Mouse (Mus musculus): ENCODE data around the gene Zar1l. TPM values are rescaled to one million over a fixed set of nuclear protein-coding genes. Genes with fewer than 3 reads are reported as not detected.
"Not testable (repeated sequence)": the region's sequence is repeated elsewhere in the genome, so short reads cannot be mapped to it uniquely, and the experiment has no call there.

Gene Zar1l
- total RNA-seq, 2 experiments from 2014 or later = 0.99 to 1.9 TPM

GRCm38 (mm10) chr5:150491573-150492173 lies 26.3 kb downstream of the Zar1l start:
- intact Hi-C loops (cut with DNase I); DNase-seq (ENCODE audit: low spot score in 2 of 2): not testable (repeated sequence)

GRCm38 (mm10) chr5:150490821-150491220 lies 27.1 kb downstream of the Zar1l start:
- no peak for DNase-seq (ENCODE audit: low spot score in 2 of 2)
- intact Hi-C loops (cut with DNase I) = no loop called here

GRCm38 (mm10) chr5:150490285-150490684 lies 27.7 kb downstream of the Zar1l start:
- DNase-seq (ENCODE audit: low spot score in 2 of 2) = no peak

GRCm38 (mm10) chr5:150485198-150485597 lies 32.8 kb downstream of the Zar1l start:
- no peak for DNase-seq (ENCODE audit: low spot score in 2 of 2)
- intact Hi-C loops (cut with DNase I) = no loop called here

More at GRCm38 (mm10) chr5:150490285-150490684, 27.7 kb downstream of the Zar1l start:
- intact Hi-C loops (cut with DNase I) = no loop called here

DNA sequence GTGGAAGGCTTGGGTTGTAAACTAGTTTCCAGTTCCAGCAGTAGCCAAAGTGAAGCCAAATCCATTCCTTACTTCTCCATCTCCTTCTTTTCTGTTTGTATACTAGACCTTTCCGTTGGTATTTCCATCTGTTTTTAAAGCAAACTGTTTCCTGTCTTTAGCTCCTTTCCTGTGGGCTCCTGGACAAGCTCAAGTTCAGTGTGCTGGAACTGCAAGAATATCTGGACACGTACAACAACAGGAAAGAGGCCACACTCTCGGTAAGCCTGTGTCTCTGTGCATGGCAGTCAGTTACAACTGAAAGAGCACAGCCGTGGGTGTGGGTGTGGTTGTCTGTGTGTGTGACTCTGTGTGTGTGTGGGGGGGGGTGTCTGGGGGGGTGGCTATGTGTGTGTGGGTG lies 39.4 kb downstream of the Zar1l start:
- no peak for DNase-seq (ENCODE audit: low spot score in 2 of 2)
- intact Hi-C loops (cut with DNase I) = no loop called here

DNA sequence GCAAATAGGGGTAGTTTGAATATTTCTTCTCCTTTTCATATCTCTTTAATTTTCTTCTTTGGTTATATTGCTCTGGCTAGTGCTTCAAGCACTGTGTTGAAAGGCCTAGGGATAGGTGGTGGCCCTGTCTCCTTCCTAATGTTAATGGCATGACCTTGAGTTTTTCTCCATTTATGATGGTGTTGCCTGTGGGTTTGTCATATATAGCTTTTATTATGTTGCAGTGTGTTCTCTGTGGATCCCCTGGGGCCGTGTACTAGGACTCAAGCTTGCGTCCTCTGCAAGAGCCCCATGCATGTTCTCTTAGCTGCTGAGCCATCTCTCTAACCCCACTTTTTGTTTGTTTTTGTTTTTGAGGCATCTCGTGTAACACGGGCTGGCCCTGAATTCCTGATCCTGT lies 40.6 kb downstream of the Zar1l start:
- intact Hi-C loops (cut with DNase I) = no loop called here
- no peak for DNase-seq (ENCODE audit: low spot score in 2 of 2)

DNA sequence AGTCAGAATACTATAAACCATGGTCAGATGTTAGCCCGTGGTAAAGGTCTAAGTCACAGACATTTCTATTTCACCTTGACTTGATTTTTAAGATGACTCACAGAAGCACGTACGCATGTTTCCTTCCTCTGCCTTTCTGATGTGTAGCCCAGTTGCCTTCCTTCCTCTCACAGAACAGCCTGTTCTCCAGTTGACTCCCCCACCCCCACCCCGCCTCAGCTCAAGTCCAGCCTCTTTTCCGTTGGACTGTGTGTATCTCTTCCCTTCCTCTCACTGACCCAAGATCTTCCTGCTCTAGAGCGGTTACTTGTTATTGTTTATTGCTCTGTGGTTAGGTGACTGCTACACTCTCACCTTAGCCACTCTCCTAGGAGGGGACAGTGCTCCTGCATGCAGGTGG lies 49.5 kb downstream of the Zar1l start:
- intact Hi-C loops (cut with DNase I) = no loop called here
- DNase-seq (ENCODE audit: low spot score in 2 of 2) = no peak

DNA sequence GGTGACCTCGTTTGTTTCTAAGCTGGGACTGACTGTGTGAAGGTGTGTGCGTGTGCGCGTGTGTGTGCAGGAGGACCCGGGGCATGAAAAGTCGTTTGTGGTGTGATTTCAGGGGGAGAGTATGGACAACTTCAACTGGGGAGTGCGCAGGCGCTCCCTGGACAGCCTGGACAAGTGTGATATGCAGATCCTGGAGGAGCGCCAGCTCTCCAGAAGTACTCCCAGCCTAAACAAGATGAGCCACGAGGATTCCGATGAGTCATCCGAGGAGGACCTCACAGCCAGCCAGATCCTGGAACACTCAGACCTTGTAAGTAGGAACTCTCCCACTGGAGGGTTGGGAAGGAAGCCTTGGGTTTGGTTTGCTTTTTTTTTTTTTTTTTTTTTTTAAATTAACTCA lies 51.8 kb downstream of the Zar1l start:
- intact Hi-C loops (cut with DNase I) = no loop called here
- DNase-seq (ENCODE audit: low spot score in 2 of 2) = peak; percentile 78 to 80

GRCm38 (mm10) chr5:150465218-150465617 lies 52.7 kb downstream of the Zar1l start:
- intact Hi-C loops (cut with DNase I) = no loop called here
- no peak for DNase-seq (ENCODE audit: low spot score in 2 of 2)

DNA sequence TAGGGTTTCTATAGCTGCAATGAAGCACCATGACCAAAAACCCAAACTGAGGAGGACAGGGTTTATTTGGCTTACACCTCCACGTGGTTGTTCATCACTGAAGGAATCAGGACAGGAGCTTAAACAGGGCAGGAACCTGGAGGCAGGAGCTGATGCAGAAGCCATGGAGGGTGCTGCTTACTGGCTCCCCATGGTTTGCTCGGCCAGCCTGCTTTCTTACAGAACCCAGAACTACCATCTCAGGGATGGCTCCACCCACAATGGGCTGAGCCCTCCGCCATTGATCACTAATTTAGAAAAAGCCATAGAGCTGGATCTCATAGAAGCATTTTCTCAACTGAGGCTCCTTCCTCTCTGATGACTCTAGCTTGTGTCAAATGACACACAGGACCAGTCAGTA lies 53.2 kb downstream of the Zar1l start:
- DNase-seq (ENCODE audit: low spot score in 2 of 2) = no peak
- intact Hi-C loops (cut with DNase I) = no loop called here

GRCm38 (mm10) chr5:150459801-150460200 lies 58.2 kb downstream of the Zar1l start:
- DNase-seq (ENCODE audit: low spot score in 2 of 2) = no peak
- intact Hi-C loops (cut with DNase I) = no loop called here

DNA sequence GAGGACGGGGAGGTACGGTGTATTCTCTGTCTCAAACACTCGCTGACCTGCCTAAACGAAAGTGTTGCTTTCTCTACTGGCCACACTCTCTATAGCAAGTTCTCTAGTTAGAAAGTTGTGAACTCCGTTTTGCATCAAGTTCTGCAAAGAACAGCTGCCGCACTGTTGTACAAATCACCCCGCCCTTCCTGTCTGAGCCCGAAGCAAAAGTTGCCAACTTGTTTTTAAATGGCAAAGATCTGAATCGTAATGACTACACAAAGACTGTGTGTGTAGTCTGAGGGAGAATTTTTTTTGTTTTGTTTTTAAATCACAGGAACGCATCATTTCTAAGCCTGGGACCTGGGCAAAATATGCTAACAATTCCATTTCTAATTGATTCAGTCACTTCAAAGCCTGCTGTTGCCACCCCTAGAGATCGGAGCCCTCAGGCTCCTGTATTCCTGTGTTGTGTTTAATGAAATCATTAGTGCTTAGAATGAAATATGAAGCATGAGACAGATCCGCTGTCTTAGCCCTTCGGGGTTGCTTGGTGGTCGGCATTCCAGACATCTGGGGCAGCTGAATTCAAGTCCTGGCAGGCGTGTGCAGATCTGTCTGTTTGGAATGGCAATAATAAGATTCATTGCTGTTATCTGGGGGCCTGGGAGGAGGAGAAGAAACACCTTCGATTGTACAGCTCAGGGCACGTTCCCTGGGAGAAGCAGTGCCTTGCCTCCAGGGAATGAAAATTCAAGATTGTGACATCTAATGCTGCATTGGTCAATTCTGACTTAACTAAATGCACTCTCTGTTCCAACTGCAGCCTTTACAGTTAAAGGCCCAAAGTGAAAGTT lies 59.8 kb downstream of the Zar1l start:
- DNase-seq (ENCODE audit: low spot score in 2 of 2) = no peak
- intact Hi-C loops (cut with DNase I) = no loop called here

- DNase-seq (ENCODE audit: low spot score in 2 of 2) = no peak
- intact Hi-C loops (cut with DNase I) = no loop called here
Measured at GRCm38 (mm10) chr5:150457165-150457903, 60.6 kb downstream of the Zar1l start.

Other genes starting within 250 kb of the Zar1l start
- 10 to 100 TPM in 1 of 2 experiments, 1 to 10 TPM in 1; 7.6 to 11.6 TPM for gene Brca2, start 4.5 kb upstream of the Zar1l start, total RNA-seq (2021)
- gene N4bp2l1, start 79.0 kb upstream of the Zar1l start, total RNA-seq (2021) = 10 to 100 TPM; 48.3 to 64.8 TPM
- 10 to 100 TPM; 68.0 to 91.7 TPM for gene N4bp2l2, start 148.0 kb upstream of the Zar1l start, total RNA-seq (2021)
- gene Pds5b, start 155.6 kb upstream of the Zar1l start, total RNA-seq (2021) = 10 to 100 TPM; 71.3 to 82.9 TPM

Measured in left cerebral cortex, postnatal 36 days (tissue).